Mouse (Mus musculus) left cerebral cortex, adult 8-10 months (tissue): ENCODE measurements around the gene Snx32. TPM values are rescaled to one million over a fixed set of nuclear protein-coding genes. Genes with fewer than 3 reads are reported as not detected.

ENCODE experiments used
- DNase-seq, 2 experiments: peaks; one replicate each; pipeline ENCODE4 v3.0.0; 2022; ENCODE audit warnings: low spot score in 2 of 2
- total RNA-seq, 4 experiments: library from RNA; stranded (reverse); gene quantifications; 2 replicates each; pipeline ENCODE4 v1.2.4; 2022

Snx32 gene
- total RNA-seq, 4 experiments from 2014 or later: 82.4 to 93.9 (median 89.3) TPM

DNA sequence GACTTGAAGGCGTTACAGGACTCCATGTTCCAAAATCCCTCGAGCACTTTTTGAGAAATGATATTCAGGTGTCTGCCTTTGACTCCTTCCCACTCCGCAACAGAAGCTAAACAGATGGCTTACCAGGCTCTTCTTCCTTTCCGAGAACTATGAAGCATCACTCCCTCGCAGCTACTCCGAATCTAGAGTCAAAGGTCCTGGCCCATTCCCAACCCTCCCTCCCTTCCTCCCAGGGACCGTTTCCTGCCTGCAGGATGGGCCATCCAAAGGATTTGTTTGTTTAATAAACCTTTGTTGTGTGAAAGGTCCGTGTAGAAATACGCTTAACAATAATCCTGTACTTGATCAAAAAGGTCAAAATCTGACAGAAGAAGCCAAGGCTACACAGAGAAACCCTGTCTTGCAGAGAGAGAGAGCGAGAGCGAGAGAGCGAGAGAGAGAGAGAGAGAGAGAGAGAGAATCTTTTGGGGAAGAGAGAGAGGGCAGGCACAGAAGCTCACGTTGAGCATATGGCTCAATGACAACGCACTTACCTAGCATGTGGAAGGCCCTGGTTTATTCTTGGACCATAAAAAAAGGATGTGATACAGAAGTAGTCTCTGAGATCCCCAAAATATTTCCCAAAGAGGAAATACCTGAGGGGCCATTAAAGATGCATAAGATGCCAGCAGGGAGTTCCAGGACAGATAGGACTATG is 52.4 kb downstream of the Snx32 start, which contains the start of gene Ccdc85b:
Ccdc85b (minus strand) TSS at position 149 of the 697 bp plus-strand sequence.
- DNase-seq: no peak

DNA sequence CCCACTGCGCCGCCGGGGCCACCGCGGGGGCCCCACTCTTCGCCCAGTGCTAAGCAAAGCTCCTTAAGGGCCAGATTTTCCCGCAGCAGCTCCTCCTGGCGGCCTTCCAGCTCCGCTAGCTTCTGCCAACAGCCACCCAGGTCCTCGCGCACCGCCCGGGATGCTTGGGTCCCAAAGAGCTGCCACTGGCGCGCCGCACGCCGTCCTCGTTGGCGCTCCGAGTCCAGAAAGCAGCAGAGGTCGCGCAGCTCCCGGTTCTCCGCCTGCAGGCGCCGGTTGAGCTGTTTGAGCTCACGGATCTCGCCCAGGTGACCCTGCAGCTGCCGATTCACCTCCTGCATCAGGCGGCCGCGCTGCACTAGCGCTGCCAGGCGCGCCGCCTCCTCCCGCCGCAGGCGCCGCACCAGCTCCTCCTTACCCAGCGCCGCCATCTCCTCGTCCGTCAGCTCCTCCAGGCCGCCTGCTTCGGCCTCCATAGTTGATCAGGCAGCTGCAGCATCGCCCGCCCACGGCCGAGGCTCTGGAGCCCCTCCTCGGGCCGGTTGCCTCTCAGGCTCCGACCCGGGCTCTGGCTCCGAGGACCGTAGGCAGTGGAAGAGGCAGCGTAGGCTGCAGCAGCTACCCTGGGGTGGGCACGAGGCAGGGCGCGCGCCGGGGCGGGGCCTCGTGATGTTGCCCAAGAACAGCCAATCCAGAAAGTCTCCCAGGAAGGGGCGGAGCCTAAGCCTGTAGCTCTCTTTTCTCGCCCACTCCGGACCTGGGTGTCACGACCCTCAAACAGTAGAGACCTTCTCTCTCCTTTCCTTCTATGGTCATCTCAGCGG is 53.2 kb downstream of the Snx32 start:
- DNase-seq: peak; percentile 95 to 97

DNA sequence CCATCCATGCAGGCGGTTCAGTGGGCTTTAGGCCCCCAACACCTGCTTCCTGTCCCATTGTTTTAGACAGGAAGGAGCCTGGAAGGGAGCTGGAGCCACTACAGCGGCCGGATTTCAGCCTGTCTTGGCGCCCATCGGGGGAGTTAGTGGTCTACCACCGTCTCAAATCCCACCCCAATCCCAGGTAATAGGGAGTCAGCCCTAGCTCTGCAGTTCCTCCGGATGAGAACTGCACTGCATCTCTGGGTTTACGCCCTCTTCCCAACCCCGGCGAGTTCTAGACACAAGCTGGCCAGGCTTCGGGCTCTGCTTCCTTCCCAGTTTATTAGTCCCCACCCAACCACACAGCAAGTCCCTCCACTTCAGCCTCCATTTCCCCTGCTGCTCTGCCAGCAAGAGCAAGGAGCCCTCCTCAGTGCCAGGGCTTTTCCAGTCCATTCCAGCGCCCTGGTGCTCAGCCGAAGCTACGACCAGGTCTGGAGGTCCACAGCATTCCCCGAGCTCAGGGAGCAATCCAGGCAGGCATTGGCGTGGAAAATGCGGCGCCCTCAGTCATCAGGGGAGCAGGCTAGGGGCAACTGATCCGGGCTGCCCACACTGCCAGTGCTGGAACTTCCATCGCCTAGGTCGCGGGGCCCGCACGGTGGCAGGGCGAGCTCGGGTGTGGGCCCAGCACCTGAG is 54.0 kb downstream of the Snx32 start:
- DNase-seq: no peak

DNA sequence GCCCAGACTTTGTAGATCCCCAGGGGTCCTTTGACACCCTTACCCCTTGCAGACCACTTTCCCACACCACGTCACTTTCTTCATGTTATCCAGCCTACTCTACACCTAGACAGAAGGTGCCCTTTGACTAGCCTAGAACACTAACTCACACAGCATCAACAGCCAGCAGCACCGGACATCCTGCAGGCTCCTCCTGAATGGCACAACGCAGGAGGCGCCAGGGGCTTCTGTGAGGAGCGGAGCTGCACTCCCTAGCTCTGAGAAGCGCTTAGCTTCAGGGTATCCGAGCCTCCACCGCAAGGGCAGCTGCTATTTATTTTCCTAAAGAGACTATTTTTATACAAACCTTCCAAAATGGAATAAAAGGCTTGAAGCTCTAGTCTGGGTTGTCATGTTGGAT is 54.8 kb downstream of the Snx32 start:
- DNase-seq: no peak

DNA sequence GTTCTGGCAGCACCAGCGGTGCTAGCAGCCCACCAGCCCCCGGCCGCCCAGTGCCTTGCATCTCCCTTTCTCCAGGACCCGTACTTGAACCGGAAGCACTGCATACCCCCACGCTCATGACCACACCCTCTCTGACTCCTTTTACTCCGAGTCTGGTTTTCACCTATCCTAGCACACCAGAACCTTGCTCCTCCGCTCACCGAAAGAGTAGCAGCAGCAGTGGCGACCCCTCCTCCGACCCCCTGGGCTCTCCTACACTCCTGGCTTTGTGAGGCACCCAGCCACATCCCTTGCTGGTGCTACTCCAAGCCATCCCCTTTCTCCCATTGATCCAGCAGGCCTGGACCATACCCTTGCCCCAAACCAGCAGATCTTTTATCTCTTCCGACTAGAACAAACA is 55.3 kb downstream of the Snx32 start:
- DNase-seq: no peak

DNA sequence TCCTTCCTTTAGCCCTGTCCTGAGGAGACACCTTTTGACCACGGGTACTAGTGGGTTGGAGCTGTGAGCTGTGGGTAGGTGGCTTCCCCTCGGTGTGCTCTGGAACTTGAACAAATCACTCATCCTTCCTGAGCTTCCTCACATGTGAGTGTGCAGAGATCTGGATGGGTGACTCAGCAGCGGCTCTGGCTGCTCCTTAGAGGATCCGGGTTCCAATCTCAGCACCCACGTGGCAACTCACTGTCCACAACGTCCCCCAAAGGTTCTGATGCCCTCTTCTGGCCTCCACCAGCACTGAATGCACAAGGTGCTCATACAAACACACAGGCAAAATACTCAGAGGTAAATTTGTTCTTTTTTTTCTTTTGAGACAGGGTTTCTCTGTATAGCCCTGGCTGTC is 58.6 kb downstream of the Snx32 start:
- DNase-seq: no peak

DNA sequence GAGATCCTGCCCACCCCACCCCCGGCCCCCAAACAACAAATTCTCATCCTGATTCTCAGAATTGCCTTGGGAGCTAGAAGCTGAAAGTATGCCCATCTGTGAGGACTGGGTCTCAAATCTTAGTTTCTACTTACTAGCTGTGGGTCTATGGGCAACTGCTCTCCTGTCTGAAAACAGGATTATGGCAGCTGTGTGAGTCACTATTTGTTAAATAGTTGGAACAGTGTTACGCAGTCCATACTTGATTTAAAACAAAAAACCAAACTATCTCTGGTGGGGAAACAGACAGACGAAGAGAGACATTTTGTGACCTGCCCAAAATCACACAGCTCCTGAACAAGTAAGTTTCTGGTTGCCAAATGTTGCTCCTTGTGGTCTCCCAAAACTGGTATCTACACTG is 60.7 kb downstream of the Snx32 start:
- no peak for DNase-seq

DNA sequence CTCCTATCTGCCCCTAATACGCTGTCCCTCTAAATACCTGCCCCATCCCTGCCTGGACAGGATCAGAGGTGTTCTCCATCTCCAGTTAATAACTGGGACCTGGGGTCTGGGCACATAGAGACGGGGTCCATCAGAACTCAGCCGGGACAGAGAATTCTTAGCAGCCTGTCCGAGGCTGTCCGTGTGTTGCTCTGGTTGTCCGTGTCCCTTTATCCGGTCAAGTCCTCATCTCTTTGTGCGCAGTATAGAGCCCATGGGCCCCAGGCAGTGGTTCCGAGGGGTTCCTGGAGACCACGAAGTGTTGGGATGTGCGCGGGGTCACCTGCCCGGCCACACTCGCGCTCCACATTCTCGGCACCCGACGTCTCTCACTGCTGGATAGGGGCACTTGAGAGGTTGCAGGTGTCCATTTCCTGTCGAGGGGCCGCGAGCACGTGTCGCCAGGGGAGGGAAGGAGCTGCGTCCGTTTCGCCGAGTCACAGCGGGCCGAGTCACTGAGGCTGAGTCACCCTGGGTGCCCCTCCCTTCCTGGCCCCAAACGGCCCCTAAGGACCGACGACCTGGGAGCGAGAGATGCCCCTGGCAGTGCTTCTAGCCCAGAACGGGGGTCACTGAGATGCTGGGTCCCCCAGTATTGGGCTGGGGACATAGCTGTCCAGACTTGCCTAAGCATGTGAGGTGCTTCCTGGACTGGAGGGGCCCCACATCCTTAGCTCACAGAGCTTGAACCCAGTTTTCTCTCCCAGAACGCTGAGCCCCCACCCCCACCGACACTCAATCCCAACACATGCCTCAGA is 61.8 kb downstream of the Snx32 start:
- no peak for DNase-seq

DNA sequence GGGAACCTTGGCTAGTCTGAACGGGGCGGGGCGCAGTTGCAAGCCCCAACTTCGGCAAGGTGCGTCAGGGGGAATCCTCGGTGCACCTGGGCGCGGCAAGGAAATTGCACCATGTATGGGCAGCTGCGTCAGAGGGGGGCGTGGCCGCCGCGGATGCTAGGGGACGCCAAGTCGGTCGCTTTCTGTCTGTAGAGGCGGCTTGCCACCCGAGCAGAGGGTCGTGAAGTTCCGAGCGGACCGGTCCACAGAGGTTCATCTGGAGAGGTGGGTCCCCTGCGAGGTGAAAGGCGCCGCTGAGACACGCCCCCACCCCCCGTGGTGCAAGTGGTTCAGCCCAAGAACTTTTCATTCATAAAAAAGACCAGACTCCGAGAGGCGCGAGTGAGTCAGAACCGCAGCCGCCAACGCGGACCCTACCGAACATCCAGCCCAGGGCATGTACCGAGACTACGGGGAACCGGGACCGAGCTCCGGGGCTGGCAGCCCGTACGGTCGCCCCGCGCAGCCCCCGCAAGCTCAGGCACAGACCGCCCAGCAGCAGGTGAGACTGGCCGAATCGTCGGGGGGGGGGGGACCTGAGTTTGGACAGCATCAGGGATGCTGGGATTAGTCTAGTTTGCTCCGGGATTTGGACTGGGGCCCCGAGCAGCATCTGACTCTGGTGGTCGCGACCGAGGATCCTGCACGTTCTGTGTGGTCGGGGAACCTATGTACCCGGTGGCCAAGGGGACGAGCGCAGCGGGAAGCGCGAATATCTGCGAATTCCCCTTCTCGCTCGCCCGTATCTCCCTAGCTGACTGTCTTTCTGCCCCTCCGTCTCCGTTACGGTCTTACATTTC is 62.6 kb downstream of the Snx32 start, which contains the start of gene Fosl1:
Fosl1 (plus strand) TSS at position 33 of the 839 bp plus-strand sequence.
- peak in 1 of 2 experiments; percentile 67 for DNase-seq

DNA sequence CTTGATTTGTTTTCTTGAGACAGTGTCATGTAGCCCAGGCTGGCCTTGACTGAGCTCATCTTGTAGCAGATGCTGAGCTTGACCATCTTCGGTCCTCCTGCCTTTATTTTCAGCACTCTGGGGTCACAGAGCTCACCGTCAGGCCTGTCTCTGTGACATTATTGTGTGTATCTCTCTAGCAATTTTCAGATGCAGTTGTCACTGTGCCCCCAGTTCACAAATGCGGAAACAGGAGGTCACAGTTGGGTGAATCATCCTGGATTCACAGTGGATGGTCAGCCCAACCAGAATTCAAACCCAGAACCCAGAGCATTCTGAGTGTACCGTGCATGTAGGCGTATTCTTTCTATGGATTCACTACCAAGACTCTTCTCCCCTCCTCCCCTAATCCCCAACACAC is 64.6 kb downstream of the Snx32 start:
- DNase-seq: no peak

DNA sequence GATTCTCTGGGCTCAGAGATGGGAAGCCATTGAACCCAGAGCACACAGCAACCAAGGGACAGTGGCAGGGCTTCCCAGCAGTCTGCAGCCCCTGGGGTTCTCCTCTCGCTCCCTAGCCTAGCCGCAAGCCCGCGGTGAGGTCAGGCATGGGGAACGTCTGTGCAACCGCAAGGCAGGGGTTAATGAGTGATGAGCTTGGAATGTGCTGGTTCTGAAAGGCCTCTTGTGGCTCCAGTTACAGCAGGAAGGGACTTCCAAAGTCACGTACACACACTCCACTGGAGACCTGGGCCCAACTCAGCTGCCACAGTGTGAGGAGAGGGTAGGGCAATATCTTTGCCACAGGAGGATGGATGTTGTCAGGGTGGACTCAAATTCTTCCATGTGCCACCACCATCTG is 65.4 kb downstream of the Snx32 start:
- DNase-seq: no peak

DNA sequence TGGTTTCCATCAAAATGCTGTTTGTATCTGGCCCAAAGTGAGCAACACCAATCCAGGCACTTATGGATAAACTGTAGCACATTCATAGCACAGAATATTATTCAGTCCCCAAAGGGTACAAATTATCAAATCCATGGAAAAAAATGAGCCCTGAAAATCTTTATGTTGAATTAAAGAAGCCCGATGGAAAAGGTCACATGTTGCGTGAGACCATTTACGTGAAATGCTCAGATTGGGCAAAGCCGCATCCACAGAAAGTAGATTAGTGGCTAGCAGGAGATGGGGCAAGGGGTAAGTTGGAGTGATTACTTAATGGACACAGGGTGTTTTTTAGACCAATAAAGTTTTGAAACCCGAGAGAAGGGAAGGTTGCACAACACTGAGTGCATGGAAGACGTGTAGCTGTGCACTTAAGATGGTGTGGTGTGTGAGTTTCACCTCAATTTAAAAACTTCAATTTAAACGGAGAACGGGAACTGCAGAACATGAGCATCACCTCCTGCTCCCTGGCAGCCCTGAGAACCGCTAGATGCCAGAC is 65.9 kb downstream of the Snx32 start:
- DNase-seq: no peak

Other genes with a start within 250 kb of the Snx32 start
- gene Pacs1, start 237.4 kb downstream of the Snx32 start, total RNA-seq: 10 to 100 TPM; 63.3 to 64.7 (median 64.5) TPM
- 100 to 1,000 TPM; 201 to 220 (median 207) TPM for gene Sf3b2, start 215.1 kb downstream of the Snx32 start, total RNA-seq
- 10 to 100 TPM; 55.7 to 57.0 (median 56.3) TPM for gene Gal3st3, start 212.2 kb downstream of the Snx32 start, total RNA-seq
- not detected for gene Catsper1, start 174.8 kb downstream of the Snx32 start, total RNA-seq
- 10 to 100 TPM; 21.5 to 39.4 (median 34.1) TPM for gene Cst6, start 161.0 kb downstream of the Snx32 start, total RNA-seq
- 10 to 100 TPM; 22.1 to 29.0 (median 23.8) TPM for gene Eif1ad, start 143.8 kb downstream of the Snx32 start, total RNA-seq
- 10 to 100 TPM; 66.5 to 85.5 (median 77.9) TPM for gene Banf1, start 143.4 kb downstream of the Snx32 start, total RNA-seq
- 100 to 1,000 TPM in 2 of 4 experiments, 10 to 100 TPM in 2; 85.6 to 109 (median 94.2) TPM for gene Sart1, start 121.8 kb downstream of the Snx32 start, total RNA-seq
- gene Tsga10ip, start 108.0 kb downstream of the Snx32 start, total RNA-seq: not detected
- gene Drap1, start 85.6 kb downstream of the Snx32 start, total RNA-seq: 100 to 1,000 TPM; 253 to 272 (median 266) TPM
- gene AI837181, start 85.4 kb downstream of the Snx32 start, total RNA-seq: 10 to 100 TPM; 70.4 to 79.1 (median 75.0) TPM
- gene Fosl1, start 63.0 kb downstream of the Snx32 start, total RNA-seq: not detected
- gene Ccdc85b, start 52.6 kb downstream of the Snx32 start, total RNA-seq: 10 to 100 TPM; 26.2 to 30.7 (median 29.4) TPM
- gene Fibp, start 49.9 kb downstream of the Snx32 start, total RNA-seq: 100 to 1,000 TPM in 1 of 4 experiments, 10 to 100 TPM in 3; 89.0 to 124 (median 93.6) TPM
- gene Ctsw, start 42.0 kb downstream of the Snx32 start, total RNA-seq: 1 to 10 TPM in 1 of 4 experiments, under 1 TPM in 3; 0.30 to 1.0 (median 0.46) TPM
- 10 to 100 TPM; 16.0 to 21.9 (median 18.7) TPM for gene Efemp2, start 36.6 kb downstream of the Snx32 start, total RNA-seq
- gene Mus81, start 22.1 kb downstream of the Snx32 start, total RNA-seq: 10 to 100 TPM; 29.7 to 36.3 (median 35.4) TPM
- gene Cfl1, start 20.1 kb downstream of the Snx32 start, total RNA-seq: 1,000 to 10,000 TPM; 1,338 to 1,440 (median 1,412) TPM
- 1 to 10 TPM; 6.6 to 8.6 (median 7.1) TPM for gene 1700020D05Rik, start 6.8 kb downstream of the Snx32 start, total RNA-seq
- gene Ovol1, start 50.1 kb upstream of the Snx32 start, total RNA-seq: not detected
- 1 to 10 TPM; 6.9 to 9.1 (median 7.8) TPM for gene Ap5b1, start 57.5 kb upstream of the Snx32 start, total RNA-seq
- 10 to 100 TPM; 68.0 to 88.2 (median 72.1) TPM for gene Rnaseh2c, start 91.3 kb upstream of the Snx32 start, total RNA-seq
- gene Kat5, start 99.7 kb upstream of the Snx32 start, total RNA-seq: 100 to 1,000 TPM in 1 of 4 experiments, 10 to 100 TPM in 3; 87.3 to 115 (median 97.0) TPM
- 10 to 100 TPM; 22.5 to 25.3 (median 23.7) TPM for gene Rela, start 126.9 kb upstream of the Snx32 start, total RNA-seq
- 10 to 100 TPM; 12.5 to 20.7 (median 14.9) TPM for gene Sipa1, start 153.2 kb upstream of the Snx32 start, total RNA-seq
- 10 to 100 TPM; 19.0 to 20.2 (median 19.7) TPM for gene Map3k11, start 178.2 kb upstream of the Snx32 start, total RNA-seq
- 10 to 100 TPM; 74.4 to 86.8 (median 80.3) TPM for gene Pcnx3, start 178.4 kb upstream of the Snx32 start, total RNA-seq
- gene Kcnk7, start 193.8 kb upstream of the Snx32 start, total RNA-seq: under 1 TPM in 1 of 4 experiments, not detected in 3; 0.37 TPM
- gene Ehbp1l1, start 215.8 kb upstream of the Snx32 start, total RNA-seq: 10 to 100 TPM; 15.8 to 22.9 (median 19.9) TPM
- 10 to 100 TPM; 24.9 to 30.9 (median 26.1) TPM for gene Fam89b, start 219.1 kb upstream of the Snx32 start, total RNA-seq
- gene Ltbp3, start 230.4 kb upstream of the Snx32 start, total RNA-seq: 10 to 100 TPM; 35.0 to 42.2 (median 41.3) TPM